Mouse (Mus musculus) liver, embryonic 14.5 days (tissue): ENCODE measurements around the gene BC037034. TPM values are rescaled to one million over a fixed set of nuclear protein-coding genes. Genes with fewer than 3 reads are reported as not detected.
A peak's percentile ranks its signal among the peaks of the same experiment; 100 is the strongest.

Source experiments
- ATAC-seq: fragments of 200-750 bp; cut with Nextera tagmentation; 2 replicates; pipeline ENCODE4 v1.8.0; 2017; ENCODE audit warnings: moderate number of reproducible peaks, mild to moderate bottlenecking, moderate library complexity; ENCODE audit not compliant: insufficient read depth
- DNase-seq, 3 experiments: peaks; one replicate each; pipeline ENCODE4 v3.0.0-alpha.2; 2012 to 2013; ENCODE audit warnings: low read depth in 3 of 3, low spot score in 3 of 3
- H3K27ac ChIP-seq: fragments of 300-500 bp; sonication (generic); 2 replicates; pipeline ENCODE4 v1.5.1; 2014; ENCODE audit warnings: moderate library complexity, mild to moderate bottlenecking, control low read depth, inconsistent platforms
- H3K27me3 ChIP-seq: fragments of 300-500 bp; sonication (generic); 2 replicates; pipeline ENCODE4 v1.6.1; 2014; ENCODE audit warnings: mild to moderate bottlenecking, low read length, moderate library complexity; ENCODE audit not compliant: control insufficient read depth, insufficient read depth
- H3K36me3 ChIP-seq: fragments of 300-500 bp; sonication (generic); replicated peaks from 2 replicates; pipeline ENCODE4 v1.6.1; 2014; ENCODE audit warnings: low read depth; ENCODE audit not compliant: control insufficient read depth, insufficient read depth
- H3K4me1 ChIP-seq, 2 experiments: fragments of 200-500 bp in 1 of 2; fragments of 300-500 bp in 1 of 2; sonication (generic) in 1 of 2; replicated peaks; 2 replicates each; pipeline ENCODE4 v1.6.1; 2012 to 2014; ENCODE audit warnings: antibody characterized with exemption in 1 of 2, inconsistent platforms in 1 of 2, low read length in 1 of 2; ENCODE audit not compliant: control insufficient read depth in 2 of 2, insufficient read depth in 2 of 2
- H3K4me2 ChIP-seq: fragments of 300-500 bp; sonication (generic); 2 replicates; pipeline ENCODE4 v1.6.1; 2014; ENCODE audit warnings: low read depth, mild to moderate bottlenecking, control low read depth, moderate library complexity
- H3K4me3 ChIP-seq, 2 experiments: fragments of 200-500 bp in 1 of 2; fragments of 300-500 bp in 1 of 2; sonication (generic) in 1 of 2; 2 replicates each; pipeline ENCODE4 v1.5.1; 2012 to 2014; ENCODE audit warnings: low read depth in 2 of 2, low read length in 2 of 2, mild to moderate bottlenecking in 2 of 2, control low read depth in 1 of 2, inconsistent platforms in 1 of 2, moderate library complexity in 1 of 2; ENCODE audit not compliant: insufficient read depth in 1 of 2
- H3K9ac ChIP-seq: fragments of 300-500 bp; sonication (generic); replicated peaks from 2 replicates; pipeline ENCODE4 v1.6.1; 2014; ENCODE audit warnings: mild to moderate bottlenecking, control low read depth, moderate library complexity
- H3K9me3 ChIP-seq: fragments of 300-500 bp; sonication (generic); 2 replicates; pipeline ENCODE4 v1.6.1; 2016; ENCODE audit warnings: low read length, mixed read lengths; ENCODE audit not compliant: control insufficient read depth
- CTCF ChIP-seq: IDR thresholded peaks from 2 replicates; pipeline ENCODE4 v1.5.1; 2016; ENCODE audit warnings: antibody characterized with exemption, low read depth, control low read depth
- EP300 ChIP-seq: IDR thresholded peaks from 2 replicates; pipeline ENCODE4 v1.6.1; 2016; ENCODE audit warnings: antibody characterized with exemption, low read depth
- WGBS: fragments of 180-500 bp; shearing (Covaris S2); extraction: QIAGEN DNeasy Blood & Tissue Kit; methylation state at CpG from one replicate; pipeline ENCODE4 v1.1.7; 2014; ENCODE audit not compliant: insufficient replicate concordance; 5-methylcytosine and 5-hydroxymethylcytosine counted together
- polyA plus RNA-seq, 2 experiments: library from polyadenylated mRNA; depleted of rRNA in 1 of 2; stranded (reverse) in 1 of 2; unstranded in 1 of 2; fragments of >200 nt; fragmentation: Nextera tagmentation in 1 of 2; extraction: Ambion mirVana in 1 of 2; gene quantifications; 2 replicates each; pipeline versions ENCODE4 v1.2.1 to v1.2.3; 2012 to 2014

The BC037034 gene
- polyA plus RNA-seq, 2 experiments: 1.9 to 22.4 TPM

GRCm38 (mm10) chr5:138279585-138280424, 16.0 kb upstream of the BC037034 start, which contains the start of the genes Gm43720, Gpc2 and Stag3:
Gm43720 (minus strand) TSS chr5:138279958.
Gpc2 (minus strand) TSS chr5:138280005.
Stag3 (plus strand) TSS chr5:138280240.
- no peaks in the 10 kb centered on the region for H3K9me3 ChIP-seq
- H3K4me2 ChIP-seq: peak within 1 kb of the TSS; percentile 80
- H3K4me3 ChIP-seq: peak within 1 kb of the TSS; percentile 46 to 47; a peak in 3 of 4 replicates
- no peaks in the 10 kb centered on the region for H3K36me3 ChIP-seq
- no peaks in the 10 kb centered on the region for H3K27me3 ChIP-seq
- peaks cover 0 to 5% of the 10 kb centered on the region in 2 experiments; a peak in 3 of 4 replicates for H3K4me1 ChIP-seq
- ATAC-seq: peak; percentile 98
- peak; percentile 85 to 88 (median 87) for DNase-seq
- WGBS: 1% methylated on average over 56 of the region's 56 CpGs
- TF ChIP-seq CTCF (no peak), EP300 (peak; percentile 50; the same call in 1 of the 2 replicates)
- H3K27ac ChIP-seq: no peak within 1 kb of the TSS
- H3K9ac ChIP-seq: peak within 1 kb of the TSS; percentile 20; the same call in 1 of the 2 replicates

GRCm38 (mm10) chr5:138277994-138278393, 14.2 kb upstream of the BC037034 start:
- DNase-seq (no peak), ATAC-seq (no peak)
- Histone ChIP-seq H3K27ac (no peak overlapping the region), H3K4me1 (peaks cover 0 to 5% of the 10 kb centered on the region in 2 experiments; a peak in 3 of 4 replicates), H3K9ac (no peak overlapping the region), H3K27me3 (peaks cover 7% of the 10 kb centered on the region), H3K4me2 (no peak overlapping the region), H3K36me3 (no peaks in the 10 kb centered on the region), H3K4me3 (no peak overlapping the region), H3K9me3 (no peaks in the 10 kb centered on the region)
- 77% methylated on average over 7 of the region's 7 CpGs for WGBS
- TF ChIP-seq EP300 (no peak), CTCF (no peak)

DNA sequence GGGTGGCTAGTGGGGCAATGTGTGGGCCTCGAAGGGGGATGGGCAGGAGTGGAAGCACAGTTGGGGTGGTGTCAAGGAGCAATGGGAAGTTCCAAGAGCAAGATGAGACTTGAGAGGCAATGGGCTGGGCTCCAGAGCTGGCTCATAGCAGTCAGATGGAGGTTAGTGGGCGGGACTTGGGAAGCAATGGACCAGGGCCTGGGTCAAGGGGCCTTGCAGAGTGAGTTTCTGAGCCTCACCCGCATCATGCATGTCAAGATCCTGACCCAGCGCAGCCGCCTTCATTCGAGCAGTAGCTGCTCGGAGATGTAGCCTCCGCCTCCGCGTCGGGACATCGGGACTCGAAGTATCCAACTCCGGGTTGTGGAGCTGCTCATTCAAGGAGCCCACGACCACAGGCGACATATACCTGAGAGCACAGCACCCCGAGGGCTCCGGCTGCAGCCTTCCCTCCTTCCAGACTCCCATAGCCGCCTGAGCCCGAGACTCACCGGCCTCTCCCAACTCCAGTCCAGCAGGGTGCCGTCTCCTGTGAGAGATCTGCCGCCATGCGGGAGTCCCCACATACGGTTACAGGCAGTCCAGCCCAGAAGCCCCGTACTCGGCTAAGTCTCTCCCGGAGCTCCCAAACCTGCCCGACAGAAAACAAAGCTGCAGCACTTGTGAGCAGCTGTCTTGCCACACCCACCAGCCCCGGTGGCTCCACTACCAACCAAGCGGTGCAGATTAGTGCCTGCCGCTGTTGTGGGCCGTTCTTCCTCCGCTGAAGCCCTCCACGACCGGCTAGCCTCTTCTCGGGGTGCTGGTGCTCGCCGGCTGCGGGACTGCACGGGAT, 11.6 kb upstream of the BC037034 start:
- H3K4me1 ChIP-seq: peaks cover 0 to 4% of the 10 kb centered on the region in 2 experiments; a peak in 3 of 4 replicates
- H3K9me3 ChIP-seq: no peaks in the 10 kb centered on the region
- 61% methylated on average over 41 of the region's 41 CpGs for WGBS
- H3K4me3 ChIP-seq: no peak overlapping the region
- no peak overlapping the region for H3K9ac ChIP-seq
- H3K27me3 ChIP-seq: peaks cover 17% of the 10 kb centered on the region
- no peaks in the 10 kb centered on the region for H3K36me3 ChIP-seq
- no peak overlapping the region for H3K4me2 ChIP-seq
- TF ChIP-seq CTCF (no peak), EP300 (no peak)
- H3K27ac ChIP-seq: no peak overlapping the region
- DNase-seq (no peak), ATAC-seq (no peak)

DNA sequence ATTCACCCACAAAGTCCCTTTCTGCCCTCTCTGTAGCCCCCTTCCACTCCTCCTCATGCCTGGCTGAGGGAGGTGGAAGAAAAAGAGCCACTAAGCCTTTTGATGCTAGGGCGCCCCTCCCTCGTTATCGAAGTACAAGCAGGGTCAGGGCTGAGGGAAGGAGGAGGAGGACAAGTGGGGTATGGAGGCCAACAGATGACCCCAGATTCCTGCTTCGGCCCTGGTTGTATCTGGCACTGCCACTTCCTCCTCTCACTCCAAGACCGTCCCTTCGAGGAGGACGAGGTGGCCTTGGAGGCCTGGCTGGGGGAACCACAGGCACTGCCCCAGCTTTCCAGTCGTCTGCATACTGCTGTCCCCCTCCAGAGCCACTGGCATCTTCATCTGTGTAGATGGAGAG, 10.4 kb upstream of the BC037034 start:
- H3K4me2 ChIP-seq: no peak overlapping the region
- no peaks in the 10 kb centered on the region for H3K9me3 ChIP-seq
- H3K27ac ChIP-seq: no peak overlapping the region
- WGBS: 59% methylated on average over 8 of the region's 8 CpGs
- H3K4me3 ChIP-seq: no peak overlapping the region
- H3K9ac ChIP-seq: no peak overlapping the region
- no peak for DNase-seq
- TF ChIP-seq EP300 (no peak), CTCF (no peak)
- ATAC-seq: no peak
- no peaks in the 10 kb centered on the region for H3K4me1 ChIP-seq
- peaks cover 17% of the 10 kb centered on the region for H3K27me3 ChIP-seq
- H3K36me3 ChIP-seq: no peaks in the 10 kb centered on the region
